Mouse (Mus musculus) hindbrain, postnatal 0 days (tissue): Measurements from ENCODE around the gene Stx4a. TPM values are rescaled to one million over a fixed set of nuclear protein-coding genes. Genes with fewer than 3 reads are reported as not detected.

ENCODE experiments used
- ATAC-seq: fragments of 200-750 bp; cut with Nextera tagmentation; 2 replicates; pipeline ENCODE4 v1.8.0; 2017; ENCODE audit warnings: mild to moderate bottlenecking, moderate TSS enrichment, moderate library complexity
- DNase-seq: peaks from one replicate; pipeline ENCODE4 v3.0.0-alpha.2; 2015; ENCODE audit warnings: low spot score
- H3K27ac ChIP-seq: fragments of 300-500 bp; sonication (generic); 2 replicates; pipeline ENCODE4 v1.5.1; 2014; ENCODE audit warnings: mild to moderate bottlenecking
- H3K27me3 ChIP-seq: fragments of 300-500 bp; sonication (generic); 2 replicates; pipeline ENCODE4 v1.6.1; 2014; ENCODE audit warnings: low read length, mixed read lengths; ENCODE audit not compliant: insufficient read depth
- H3K36me3 ChIP-seq: fragments of 300-500 bp; sonication (generic); 2 replicates; pipeline ENCODE4 v1.6.1; 2014; ENCODE audit warnings: low read length, mixed read lengths; ENCODE audit not compliant: insufficient read depth
- H3K4me1 ChIP-seq: fragments of 300-500 bp; sonication (generic); 2 replicates; pipeline ENCODE4 v1.6.1; 2014; ENCODE audit warnings: antibody characterized with exemption, low read length, mixed read lengths; ENCODE audit not compliant: insufficient read depth
- H3K4me2 ChIP-seq: fragments of 300-500 bp; sonication (generic); 2 replicates; pipeline ENCODE4 v1.6.1; 2014; ENCODE audit warnings: low read depth, mild to moderate bottlenecking, low read length, moderate library complexity, mixed read lengths
- H3K4me3 ChIP-seq: fragments of 300-500 bp; sonication (generic); 2 replicates; pipeline ENCODE4 v1.5.1; 2014; ENCODE audit warnings: low read length
- H3K9ac ChIP-seq: fragments of 300-500 bp; sonication (generic); replicated peaks from 2 replicates; pipeline ENCODE4 v1.6.1; 2014; ENCODE audit warnings: mild to moderate bottlenecking, low read length, moderate library complexity, mixed read lengths
- H3K9me3 ChIP-seq: fragments of 300-500 bp; sonication (generic); 2 replicates; pipeline ENCODE4 v1.6.1; 2016; ENCODE audit warnings: low read length, mixed read lengths
- CTCF ChIP-seq: IDR thresholded peaks from 2 replicates; pipeline ENCODE4 v1.5.1; 2016; ENCODE audit warnings: antibody characterized with exemption, control low read depth, low read depth
- whole genome bisulfite sequencing: fragments of 180-500 bp; shearing (Covaris S2); extraction: QIAGEN DNeasy Blood & Tissue Kit; methylation state at CpG from one replicate; pipeline ENCODE4 v1.1.7; 2014; 5-methylcytosine and 5-hydroxymethylcytosine counted together
- polyA plus RNA-seq: library from polyadenylated mRNA; unstranded; fragments of >200 nt; fragmentation: Nextera tagmentation; extraction: Ambion mirVana; gene quantifications from 2 replicates; pipeline ENCODE4 v1.2.1, GENCODE M21; 2015
- total RNA-seq: library from RNA; depleted of rRNA; stranded (reverse); fragments of >200 nt; gene quantifications from 2 replicates; pipeline ENCODE4 v1.2.3, GENCODE M21; 2014

The Stx4a gene
- total and polyA plus RNA-seq, 2 experiments from 2014 or later, result 4.0 to 28.4 TPM

DNA sequence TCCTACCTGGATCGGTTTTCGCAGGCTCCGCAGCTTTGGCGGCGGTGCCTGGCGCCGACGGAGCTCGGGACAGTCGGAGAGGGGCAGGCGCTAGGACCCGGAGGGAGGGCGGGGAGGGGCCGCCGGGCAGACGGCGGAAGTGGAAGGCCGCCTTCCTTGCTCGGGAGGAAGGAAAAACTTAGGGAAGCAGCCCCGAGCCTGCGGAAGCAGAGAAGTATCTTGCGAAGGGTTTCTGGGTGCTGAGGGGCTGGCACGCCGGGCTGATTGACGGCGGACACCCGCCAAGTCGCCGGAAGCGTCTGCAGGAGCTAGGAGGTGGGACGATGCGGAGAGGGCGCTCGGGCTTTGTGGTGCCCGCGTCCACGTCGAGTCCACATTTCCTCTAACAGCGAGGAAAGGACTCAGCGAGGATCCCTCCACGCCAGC, 52.0 kb downstream of the Stx4a start, which contains the start of gene Zfp646:
Gene Zfp646, plus strand, starts transcription at position 181 of the 426 bp plus-strand sequence.
- Histone ChIP-seq H3K4me3 (peak within 1 kb of the TSS; percentile 92), H3K9me3 (no peaks in the 10 kb centered on the region), H3K9ac (peak within 1 kb of the TSS; percentile 92), H3K4me2 (peak within 1 kb of the TSS; percentile 75), H3K27ac (peak within 1 kb of the TSS; percentile 99), H3K36me3 (peaks cover 27% of the 10 kb centered on the region), H3K27me3 (no peaks in the 10 kb centered on the region), H3K4me1 (peaks cover 15% of the 10 kb centered on the region)
- DNase-seq, result peak; percentile 92
- peak; percentile 90 for ATAC-seq
- TF ChIP-seq CTCF, result no peak
- under 1% methylated on average over 41 of the region's 41 CpGs for WGBS

DNA sequence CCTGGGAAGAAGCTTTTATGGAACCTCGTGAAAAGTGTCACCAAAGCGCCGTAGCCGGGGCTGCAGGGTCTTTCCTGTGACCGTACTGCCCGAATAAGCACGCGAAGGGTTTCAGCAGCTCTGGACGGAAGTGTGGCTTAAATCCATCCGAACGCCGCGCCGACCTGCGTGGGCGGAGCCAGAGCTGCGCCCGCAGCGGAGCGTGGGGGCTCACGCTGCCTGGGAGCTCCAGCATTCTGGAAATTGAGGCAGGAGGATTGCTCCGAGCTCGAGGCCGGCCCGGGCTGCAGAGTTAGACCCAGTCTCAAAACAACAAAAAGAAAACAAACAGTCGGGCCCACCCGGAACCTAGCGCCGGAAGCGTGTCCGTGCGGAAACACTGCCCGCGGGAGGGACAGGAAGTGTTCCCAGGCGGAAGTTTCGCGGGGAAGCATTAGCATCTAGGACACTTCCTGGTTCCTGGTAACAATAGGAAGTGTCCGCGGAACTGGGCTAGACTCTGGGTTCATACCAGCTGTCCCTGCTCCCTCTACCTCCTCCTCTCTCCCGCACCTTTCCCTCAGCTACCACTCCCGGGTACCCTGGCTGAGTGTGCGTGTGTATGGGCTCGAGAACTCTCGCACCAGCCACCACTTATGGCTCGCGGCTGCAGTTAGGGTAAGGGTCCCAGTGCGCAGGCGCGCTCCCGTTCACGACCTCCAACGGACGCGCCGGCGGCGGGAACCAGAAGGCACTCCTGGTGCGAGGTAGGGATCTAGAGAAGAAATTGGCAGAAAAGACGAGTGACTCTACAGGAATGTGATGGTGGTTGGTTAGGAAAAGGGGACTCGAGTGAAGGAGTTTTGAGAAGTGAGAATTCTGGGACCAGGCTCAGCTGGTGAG, 52.6 kb downstream of the Stx4a start, which contains the start of gene Zfp668:
Gene Zfp668, minus strand, starts transcription at position 362 of the 882 bp plus-strand sequence.
- peaks cover 33% of the 10 kb centered on the region for H3K36me3 ChIP-seq
- WGBS, result under 1% methylated on average over 60 of the region's 60 CpGs
- TF ChIP-seq CTCF, result no peak

DNA sequence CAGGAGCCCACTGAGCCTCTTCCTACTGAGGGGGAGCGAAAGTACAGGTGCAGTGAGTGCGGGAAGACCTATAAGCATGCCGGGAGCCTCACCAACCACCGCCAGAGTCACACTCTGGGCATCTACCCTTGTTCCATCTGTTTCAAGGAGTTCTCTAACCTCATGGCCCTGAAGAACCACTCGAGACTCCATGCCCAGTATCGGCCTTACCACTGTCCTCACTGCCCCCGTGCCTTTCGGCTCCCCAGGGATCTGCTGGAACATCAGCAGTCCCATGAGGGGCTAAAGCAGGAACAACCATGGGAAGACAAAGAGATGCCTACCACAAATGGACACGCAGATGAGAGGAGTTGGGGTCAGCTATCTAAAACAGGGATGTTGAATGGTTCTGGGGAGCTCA, 55.2 kb downstream of the Stx4a start:
- no peak overlapping the region for H3K27ac ChIP-seq
- 98% methylated on average over 9 of the region's 9 CpGs for WGBS
- H3K36me3 ChIP-seq, result peaks cover 53% of the 10 kb centered on the region
- no peak overlapping the region for H3K4me2 ChIP-seq
- ATAC-seq, result no peak
- no peaks in the 10 kb centered on the region for H3K27me3 ChIP-seq
- no peaks in the 10 kb centered on the region for H3K9me3 ChIP-seq
- DNase-seq, result no peak
- TF ChIP-seq CTCF, result no peak
- no peak overlapping the region for H3K4me3 ChIP-seq
- no peak overlapping the region for H3K9ac ChIP-seq
- peaks cover 7% of the 10 kb centered on the region; the same call in 1 of the 2 replicates for H3K4me1 ChIP-seq

More for the DNA sequence above, 52.6 kb downstream of the Stx4a start, which contains the start of gene Zfp668:
- Histone ChIP-seq H3K27me3 (no peaks in the 10 kb centered on the region), H3K9ac (peak within 1 kb of the TSS; percentile 92), H3K4me3 (peak within 1 kb of the TSS; percentile 92), H3K4me1 (peaks cover 15% of the 10 kb centered on the region), H3K27ac (peak within 1 kb of the TSS; percentile 99), H3K4me2 (peak within 1 kb of the TSS; percentile 75), H3K9me3 (no peaks in the 10 kb centered on the region)
- peak; percentile 97 for DNase-seq
- peak; percentile 67 for ATAC-seq

DNA sequence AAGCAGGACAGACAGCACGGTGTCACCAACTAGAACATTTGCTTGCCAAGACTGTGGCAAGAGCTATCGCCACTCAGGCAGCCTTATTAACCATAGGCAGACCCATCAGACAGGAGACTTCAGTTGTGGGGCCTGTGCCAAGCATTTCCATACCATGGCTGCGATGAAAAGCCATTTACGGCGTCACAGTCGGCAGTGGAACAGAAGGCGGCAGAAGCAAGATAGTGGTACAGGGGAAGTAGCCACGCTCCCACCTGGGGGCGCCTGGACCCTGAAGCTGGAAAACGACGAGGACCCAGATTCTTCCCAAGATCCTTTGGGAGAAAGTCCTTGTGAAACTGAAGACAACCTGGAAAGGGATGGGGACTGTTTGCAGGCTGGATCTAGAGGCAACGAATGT, 56.3 kb downstream of the Stx4a start:
- WGBS, result 90% methylated on average over 12 of the region's 12 CpGs
- no peak for ATAC-seq

DNA sequence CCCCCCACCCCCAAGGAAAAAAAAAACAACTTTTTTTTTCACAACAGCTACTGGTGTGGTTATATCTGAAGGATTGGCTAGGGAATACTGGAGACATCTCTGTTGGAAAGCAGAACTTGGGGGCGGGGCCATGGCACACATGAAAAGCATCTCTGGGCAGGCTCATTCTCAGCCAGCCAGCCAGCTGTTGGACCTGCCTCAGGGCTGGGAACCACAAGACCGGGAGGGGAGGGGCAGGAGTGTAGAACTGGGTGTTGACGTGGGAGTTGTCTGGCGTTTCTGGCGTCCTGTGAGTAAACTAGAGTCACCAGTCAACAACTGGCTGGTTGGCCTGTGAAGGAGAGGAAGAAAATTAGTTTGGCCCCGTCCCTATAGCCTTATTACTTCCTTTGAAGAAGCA, 61.9 kb downstream of the Stx4a start:
- ATAC-seq (no peak), DNase-seq (no peak)
- no peak for TF ChIP-seq CTCF
- Histone ChIP-seq H3K36me3 (peaks cover 53% of the 10 kb centered on the region), H3K4me3 (no peak overlapping the region), H3K4me1 (no peaks in the 10 kb centered on the region), H3K9ac (no peak overlapping the region), H3K27me3 (no peaks in the 10 kb centered on the region), H3K4me2 (no peak overlapping the region), H3K27ac (no peak overlapping the region), H3K9me3 (no peaks in the 10 kb centered on the region)
- WGBS, result 65% methylated on average over 6 of the region's 6 CpGs

More for the DNA sequence above, 56.3 kb downstream of the Stx4a start:
- Histone ChIP-seq H3K4me1 (0 out of 2 replicates have a peak, but pooled peaks cover 3% of the 10 kb centered on the region), H3K9me3 (no peaks in the 10 kb centered on the region), H3K27me3 (no peaks in the 10 kb centered on the region), H3K4me2 (no peak overlapping the region), H3K36me3 (peaks cover 60% of the 10 kb centered on the region), H3K4me3 (no peak overlapping the region), H3K9ac (no peak overlapping the region), H3K27ac (no peak overlapping the region)
- TF ChIP-seq CTCF, result no peak
- DNase-seq, result no peak

DNA sequence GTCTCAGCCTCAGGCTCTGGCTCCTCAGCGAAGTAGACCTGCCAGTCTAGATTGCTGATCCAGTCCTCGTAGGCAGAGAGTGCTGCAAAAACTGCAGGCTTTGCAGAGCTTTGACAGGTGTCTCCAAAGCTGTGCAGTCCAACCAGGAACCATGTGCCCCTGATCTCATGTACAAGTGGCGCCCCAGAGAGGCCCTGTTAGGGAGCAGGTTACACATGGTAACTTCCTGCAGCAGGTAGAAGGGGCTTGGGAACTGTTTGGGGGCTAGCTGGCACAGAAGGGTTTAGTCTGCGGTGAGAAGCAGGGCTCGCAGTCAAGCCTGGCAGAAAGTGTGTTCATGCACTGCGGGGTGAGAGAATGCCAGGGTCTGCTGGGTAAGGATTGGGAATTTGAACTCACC, 62.5 kb downstream of the Stx4a start:
- 94% methylated on average over 6 of the region's 6 CpGs for WGBS
- no peak overlapping the region for H3K9ac ChIP-seq
- H3K4me1 ChIP-seq, result no peaks in the 10 kb centered on the region
- no peak for DNase-seq
- no peak overlapping the region for H3K4me3 ChIP-seq
- no peaks in the 10 kb centered on the region for H3K27me3 ChIP-seq
- no peak for TF ChIP-seq CTCF
- H3K27ac ChIP-seq, result no peak overlapping the region
- H3K9me3 ChIP-seq, result no peaks in the 10 kb centered on the region
- H3K4me2 ChIP-seq, result no peak overlapping the region
- no peak for ATAC-seq
- peaks cover 47% of the 10 kb centered on the region for H3K36me3 ChIP-seq
